9 mouse cellular contexts compared by ENCODE assay signal in the genomic region with DNA sequence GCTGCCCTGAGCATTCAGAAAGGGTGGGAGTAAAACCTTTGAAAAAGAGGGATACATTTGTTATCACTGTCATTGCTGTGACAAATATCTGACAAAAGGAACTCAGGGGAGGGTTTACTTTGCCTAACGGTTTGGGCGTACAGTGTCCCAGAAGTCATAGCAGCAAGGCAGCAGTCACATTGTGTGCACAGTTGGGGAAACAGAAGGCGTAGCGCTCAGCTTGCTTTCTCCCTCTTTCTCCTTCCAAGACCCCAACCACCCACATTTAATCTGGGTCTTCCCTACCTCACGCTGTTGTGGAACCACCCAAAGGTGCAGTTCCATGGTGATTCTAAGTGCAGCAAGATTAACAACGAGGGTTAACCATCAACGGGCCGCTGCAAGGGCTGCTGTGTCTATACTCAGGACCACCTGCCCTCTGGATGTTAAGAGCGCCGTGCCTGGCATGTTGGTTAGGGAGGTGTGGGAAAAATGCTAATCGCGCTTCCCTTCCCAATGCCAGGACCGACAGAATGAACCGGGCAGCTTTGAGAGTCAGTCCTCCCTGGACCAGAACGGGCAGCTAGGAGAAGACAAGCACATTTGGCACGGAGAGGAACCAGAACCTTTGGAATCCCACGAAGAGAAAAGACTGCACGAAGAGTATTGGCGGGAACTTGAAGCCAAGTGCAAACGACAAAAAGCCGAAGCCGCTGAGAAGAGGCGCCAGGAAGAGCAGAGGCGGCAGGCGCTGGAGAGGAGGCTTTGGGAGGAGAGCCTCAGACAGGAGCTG. TPM values are rescaled to one million over a fixed set of nuclear protein-coding genes. Genes with fewer than 3 reads are reported as not detected.
DNase-seq lines count a peak whose midpoint lies in the region; ATAC-seq and TF ChIP-seq lines count a peak whose summit lies in the region.
"Had no signal": no experiment of that assay in that cellular context is flagged by ENCODE, and none has a peak within 500 bp of the region (broad histone marks: within the 10 kb centered on the region; RNA-seq: fewer than 3 reads in every experiment).

No protein-coding gene starts in this region.

- no peaks in the 10 kb centered on the region for H3K36me3 ChIP-seq in heart, postnatal 0 days (replicated peaks; ENCODE audit: control insufficient read depth, insufficient read depth, low read length)
- no peaks in the 10 kb centered on the region for H3K36me3 ChIP-seq in intestine, embryonic 14.5 days (ENCODE audit: control insufficient read depth, insufficient read depth, low read length)
- H3K36me3 ChIP-seq in midbrain, embryonic 16.5 days (ENCODE audit: control insufficient read depth, insufficient read depth, low read length), result peaks cover 12% of the 10 kb centered on the region; the same call in 1 of the 2 replicates

- 0 out of 2 replicates have a peak overlapping the region, but pooled peaks have one; percentile 54 for H3K9ac ChIP-seq in heart, postnatal 0 days (replicated peaks; ENCODE audit: low read depth, low read length)
- H3K9ac ChIP-seq in intestine, embryonic 14.5 days (ENCODE audit: low read length), result peak overlapping the region; percentile 35; the same call in 1 of the 2 replicates
- H3K9ac ChIP-seq in midbrain, embryonic 16.5 days (ENCODE audit: low read depth, low read length), result no peak overlapping the region

- DNase-seq in heart, postnatal 0 days (ENCODE audit: low spot score), result no peak
- no peak for DNase-seq in heart, postnatal 10 days
- DNase-seq in embryo, embryonic 11 days, result peak; percentile 41
- no peak for DNase-seq in intestine, embryonic 14.5 days (ENCODE audit: low spot score)
- no peak for DNase-seq in right cerebral cortex, adult 2 months (ENCODE audit: low spot score in 2 of 2)
- no peak for DNase-seq in left cerebral cortex, adult 2 months (ENCODE audit: extremely low spot score in 1 of 2, low spot score in 2 of 2)
- DNase-seq in left cerebral cortex, adult 8-10 months (ENCODE audit: low spot score in 2 of 2), result no peak
- DNase-seq: cerebellum, adult 18-20 months had no signal

- 15% methylated on average over 25 of the region's 25 CpGs for WGBS in heart, postnatal 0 days
- WGBS in intestine, embryonic 14.5 days, result 34% methylated on average over 25 of the region's 25 CpGs
- WGBS in midbrain, embryonic 16.5 days, result 27% methylated on average over 25 of the region's 25 CpGs

- no peak for TF ChIP-seq CTCF in heart, postnatal 0 days (IDR thresholded peaks at IDR 0.05; ENCODE audit: low read depth)
- no peak for TF ChIP-seq CTCF in left cerebral cortex, adult 2 months (IDR thresholded peaks at IDR 0.05)

- TF ChIP-seq EP300 in heart, postnatal 0 days (IDR thresholded peaks at IDR 0.05; ENCODE audit: low read depth), result no peak

- H3K4me2 ChIP-seq in heart, postnatal 0 days (ENCODE audit: low read depth, low read length), result peak overlapping the region; percentile 82
- peak overlapping the region; percentile 68 for H3K4me2 ChIP-seq in intestine, embryonic 14.5 days (ENCODE audit: low read length)
- H3K4me2 ChIP-seq in midbrain, embryonic 16.5 days (ENCODE audit: low read length), result peak overlapping the region; percentile 16; the same call in 1 of the 2 replicates

- no peaks in the 10 kb centered on the region for H3K9me3 ChIP-seq in heart, postnatal 0 days (replicated peaks; ENCODE audit: control insufficient read depth, low read length)
- no peaks in the 10 kb centered on the region for H3K9me3 ChIP-seq in intestine, embryonic 14.5 days (ENCODE audit: control insufficient read depth, low read length)
- no peaks in the 10 kb centered on the region for H3K9me3 ChIP-seq in midbrain, embryonic 16.5 days (replicated peaks; ENCODE audit: control insufficient read depth, low read length, poor library complexity, severe bottlenecking)

- H3K4me1 ChIP-seq in heart, postnatal 0 days (ENCODE audit: control insufficient read depth, insufficient read depth), result peaks cover 23% of the 10 kb centered on the region
- peaks cover 4% of the 10 kb centered on the region for H3K4me1 ChIP-seq in intestine, embryonic 14.5 days (replicated peaks; ENCODE audit: control insufficient read depth, insufficient read depth, low read length)
- peaks cover 7% of the 10 kb centered on the region for H3K4me1 ChIP-seq in midbrain, embryonic 16.5 days (ENCODE audit: control insufficient read depth, insufficient read depth, low read length)

- H3K27me3 ChIP-seq in heart, postnatal 0 days (ENCODE audit: control insufficient read depth, insufficient read depth, low read length), result peaks cover 16% of the 10 kb centered on the region; the same call in 1 of the 2 replicates
- peaks cover 10% of the 10 kb centered on the region; the same call in 1 of the 2 replicates for H3K27me3 ChIP-seq in intestine, embryonic 14.5 days (replicated peaks; ENCODE audit: control insufficient read depth, insufficient read depth, low read length)
- H3K27me3 ChIP-seq in midbrain, embryonic 16.5 days (ENCODE audit: control insufficient read depth, insufficient read depth, low read depth, low read length), result peaks cover 5% of the 10 kb centered on the region

- intact Hi-C loops in heart, postnatal 10 days (cut with DNase I), result no loop called here
- intact Hi-C loops in left cerebral cortex, adult 2 months (cut with DNase I), result no loop called here

- H3K4me3 ChIP-seq in heart, postnatal 0 days (ENCODE audit: low read depth, low read length), result peak overlapping the region; percentile 61
- H3K4me3 ChIP-seq in intestine, embryonic 14.5 days (ENCODE audit: low read depth, low read length), result peak overlapping the region; percentile 39
- no peak overlapping the region for H3K4me3 ChIP-seq in midbrain, embryonic 16.5 days (ENCODE audit: low read depth, low read length)
- H3K4me3 ChIP-seq in left cerebral cortex, adult 2 months, result no peak overlapping the region

- no peak overlapping the region for H3K27ac ChIP-seq in heart, postnatal 0 days (ENCODE audit: low read depth)
- no peak overlapping the region for H3K27ac ChIP-seq in intestine, embryonic 14.5 days (ENCODE audit: low read depth)
- no peak overlapping the region for H3K27ac ChIP-seq in midbrain, embryonic 16.5 days (ENCODE audit: low read length)
- no peak overlapping the region for H3K27ac ChIP-seq in left cerebral cortex, adult 2 months

- ATAC-seq in heart, postnatal 0 days (ENCODE audit: insufficient read depth, low read depth), result no peak
- no peak for ATAC-seq in intestine, embryonic 14.5 days (replicated peaks; ENCODE audit: low FRiP score, low TSS enrichment, low read depth)
- ATAC-seq in midbrain, embryonic 16.5 days, result no peak

RNA-seq across cellular contexts. Expression of gene Aasdh, which starts 49.3 kb away (rescaled TPM):
- total RNA-seq in heart, postnatal 0 days (2014; rRNA removed; ENCODE audit: low replicate concordance), result 12.1 and 16.4 TPM in 2 replicates
- 8.7 and 9.6 TPM in 2 replicates for polyA plus RNA-seq in heart, postnatal 0 days (2015; fragmentation: Nextera tagmentation; extraction: Ambion mirVana)
- 10 to 100 TPM; 10.1 to 14.4 TPM for total RNA-seq in heart, postnatal 10 days (2021)
- polyA plus RNA-seq in intestine, embryonic 14.5 days (2014; fragmentation: Nextera tagmentation; extraction: Ambion mirVana), result 18.2 and 25.4 TPM in 2 replicates
- 20.7 and 23.9 TPM in 2 replicates for polyA plus RNA-seq in midbrain, embryonic 16.5 days (2015; fragmentation: Nextera tagmentation; extraction: Ambion mirVana)
- 10 to 100 TPM; 23.1 to 23.5 TPM for total RNA-seq in left cerebral cortex, adult 2 months (2021)
- total RNA-seq in left cerebral cortex, adult 8-10 months (2022), result 10 to 100 TPM; 19.4 to 25.6 (median 21.0) TPM

Comparison
In these comparisons a context has a peak if more than half of its experiments do, and no peak if none do; other contexts are left out.
1. H3K4me2 ChIP-seq: peak in every context shown above with its lines; median percentile 82 in heart, postnatal 0 days; 68 in intestine, embryonic 14.5 days; 16 in midbrain, embryonic 16.5 days.
2. H3K4me3 ChIP-seq: peak in heart, postnatal 0 days (single experiment) and intestine, embryonic 14.5 days (single experiment); none in midbrain, embryonic 16.5 days (single experiment) and left cerebral cortex, adult 2 months (single experiment).